Mouse (Mus musculus): ENCODE results near the gene Gm5129.

DNA sequence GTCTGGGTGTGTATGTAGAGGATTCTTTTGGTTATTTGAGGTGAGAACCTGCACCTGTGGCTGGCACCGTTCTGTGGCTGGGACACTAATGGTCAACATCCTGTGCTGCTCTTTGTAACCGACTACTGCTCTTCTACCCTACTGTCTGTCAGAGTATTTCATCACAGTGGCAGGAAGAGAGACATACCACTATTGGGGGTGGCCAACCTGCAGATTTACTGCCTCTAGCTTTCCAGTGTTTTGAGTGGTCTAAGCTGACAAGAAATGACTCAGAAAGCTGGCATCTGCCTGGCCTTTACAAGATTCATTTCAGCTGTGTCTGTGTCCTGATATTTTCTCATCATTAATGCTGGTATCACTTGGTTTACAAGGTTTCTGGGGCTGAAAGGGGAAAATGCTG, 36.3 kb upstream of the Gm5129 start:
- no peak for TF ChIP-seq POLR2A (IDR thresholded peaks at IDR 0.05; ENCODE audit: insufficient read depth, low read depth, low read length)
- TF ChIP-seq CTCF (IDR thresholded peaks at IDR 0.05; ENCODE audit: insufficient read depth, low read depth, low read length) = no peak

All from olfactory bulb, adult 2 months (tissue).